Mouse (Mus musculus) CH12.LX (cell line): ENCODE measurements around the gene Dcaf11. TPM values are rescaled to one million over a fixed set of nuclear protein-coding genes. Genes with fewer than 3 reads are reported as not detected.

Experiments
- DNase-seq: peaks from one replicate; pipeline ENCODE4 v3.0.0-alpha.2; 2013; ENCODE audit errors: extremely low read depth
- H3K27ac ChIP-seq: 2 replicates; pipeline ENCODE4 v1.5.1; 2012; ENCODE audit warnings: low read depth, mild to moderate bottlenecking, control low read depth, moderate library complexity; ENCODE audit not compliant: insufficient read depth
- H3K27me3 ChIP-seq: replicated peaks from 2 replicates; pipeline ENCODE3; 2012; ENCODE audit warnings: inconsistent platforms
- H3K36me3 ChIP-seq, 2 experiments: replicated peaks in 1 of 2; 2 replicates each; pipeline versions ENCODE3 to v1.6.1; 2012; ENCODE audit warnings: inconsistent platforms in 1 of 2, low read length in 1 of 2, mild to moderate bottlenecking in 1 of 2, mixed read lengths in 1 of 2, moderate library complexity in 1 of 2; ENCODE audit not compliant: control insufficient read depth in 1 of 2, insufficient read depth in 1 of 2
- H3K4me1 ChIP-seq, 2 experiments: 2 replicates each; pipeline ENCODE4 v1.6.1; 2012; ENCODE audit warnings: inconsistent platforms in 1 of 2, moderate library complexity in 1 of 2; ENCODE audit not compliant: insufficient read depth in 2 of 2, control insufficient read depth in 1 of 2
- H3K4me2 ChIP-seq: 2 replicates; pipeline ENCODE4 v1.6.1; 2012; ENCODE audit warnings: low read depth, mild to moderate bottlenecking, control low read depth; ENCODE audit not compliant: poor library complexity, insufficient read depth, severe bottlenecking
- H3K4me3 ChIP-seq, 3 experiments: fragments of 150-350 bp in 1 of 3; sonication (generic) in 1 of 3; replicated peaks in 1 of 3; 2 replicates each; pipeline versions ENCODE3 to v1.5.1; 2011 to 2012; ENCODE audit warnings: low read depth in 2 of 3, low read length in 2 of 3, mild to moderate bottlenecking in 2 of 3, moderate library complexity in 2 of 3, control low read depth in 1 of 3, improper control_type of control experiment in 1 of 3, inconsistent platforms in 1 of 3, mixed read lengths in 1 of 3; ENCODE audit not compliant: poor library complexity in 1 of 3
- H3K79me2 ChIP-seq: replicated peaks from 2 replicates; pipeline ENCODE4 v1.6.1; 2012; ENCODE audit warnings: mild to moderate bottlenecking, moderate library complexity; ENCODE audit not compliant: control insufficient read depth, poor library complexity, insufficient read depth, severe bottlenecking; ENCODE audit errors: extremely low read depth
- H3K9ac ChIP-seq: 2 replicates; pipeline ENCODE4 v1.6.1; 2012; ENCODE audit warnings: low read depth, mild to moderate bottlenecking, control low read depth, moderate library complexity; ENCODE audit not compliant: insufficient read depth
- H3K9me3 ChIP-seq: replicated peaks from 2 replicates; pipeline ENCODE3; 2012; ENCODE audit warnings: low read length, inconsistent platforms, mixed read lengths
- BHLHE40 ChIP-seq: IDR thresholded peaks from 2 replicates; pipeline ENCODE4 v1.6.1; 2011; ENCODE audit warnings: mild to moderate bottlenecking, low read depth, low read length, improper control_type of control experiment
- CHD1 ChIP-seq: IDR thresholded peaks from 2 replicates; pipeline ENCODE4 v1.6.1; 2012; ENCODE audit warnings: low read depth, low read length, improper control_type of control experiment, inconsistent platforms
- CTCF ChIP-seq, 2 experiments: IDR thresholded peaks in 1 of 2; conservative IDR thresholded peaks in 1 of 2; 2 replicates each; pipeline ENCODE4 v1.5.1; 2011 to 2012; ENCODE audit warnings: low read depth in 2 of 2, low read length in 2 of 2, improper control_type of control experiment in 1 of 2, inconsistent platforms in 1 of 2, mild to moderate bottlenecking in 1 of 2, moderate library complexity in 1 of 2
- E2F4 ChIP-seq: IDR thresholded peaks from 2 replicates; pipeline ENCODE4 v1.6.1; 2011; ENCODE audit warnings: low read depth, low read length, improper control_type of control experiment; ENCODE audit not compliant: insufficient replicate concordance
- ELF1 ChIP-seq: IDR thresholded peaks from 2 replicates; pipeline ENCODE4 v1.6.1; 2014; ENCODE audit warnings: low read depth, mild to moderate bottlenecking, inconsistent platforms, low read length, improper control_type of control experiment
- EP300 ChIP-seq: IDR thresholded peaks from 2 replicates; pipeline ENCODE4 v1.6.1; 2011; ENCODE audit warnings: low read length, improper control_type of control experiment
- GABPA ChIP-seq: IDR thresholded peaks from 2 replicates; pipeline ENCODE4 v1.6.1; 2012; ENCODE audit warnings: low read depth, low read length, improper control_type of control experiment, inconsistent platforms; ENCODE audit not compliant: insufficient replicate concordance
- HCFC1 ChIP-seq: IDR thresholded peaks from 2 replicates; pipeline ENCODE4 v1.6.1; 2012; ENCODE audit warnings: low read depth, mild to moderate bottlenecking, inconsistent platforms, low read length, improper control_type of control experiment
- IRF4 ChIP-seq: IDR thresholded peaks from 2 replicates; pipeline ENCODE4 v1.6.1; 2014; ENCODE audit warnings: low read depth, mild to moderate bottlenecking, inconsistent platforms, low read length, improper control_type of control experiment
- JUN ChIP-seq: IDR thresholded peaks from 2 replicates; pipeline ENCODE4 v1.6.1; 2011; ENCODE audit warnings: low read depth, mild to moderate bottlenecking, low read length, improper control_type of control experiment, moderate library complexity; ENCODE audit not compliant: insufficient read depth
- JUND ChIP-seq: conservative IDR thresholded peaks from 2 replicates; pipeline ENCODE4 v1.6.1; 2011; ENCODE audit warnings: low read depth, low read length, improper control_type of control experiment
- KAT2A ChIP-seq: IDR thresholded peaks from 2 replicates; pipeline ENCODE4 v1.6.1; 2012; ENCODE audit warnings: low read length, improper control_type of control experiment, inconsistent platforms; ENCODE audit not compliant: insufficient replicate concordance
- MAFK ChIP-seq: IDR thresholded peaks from 2 replicates; pipeline ENCODE4 v1.6.1; 2011; ENCODE audit warnings: low read length, improper control_type of control experiment; ENCODE audit not compliant: insufficient replicate concordance
- MAZ ChIP-seq: IDR thresholded peaks from 2 replicates; pipeline ENCODE4 v1.6.1; 2012; ENCODE audit warnings: low read depth, mild to moderate bottlenecking, inconsistent platforms, low read length, improper control_type of control experiment, moderate library complexity
- MEF2A ChIP-seq: IDR thresholded peaks from 2 replicates; pipeline ENCODE4 v1.6.1; 2014; ENCODE audit warnings: low read depth, mild to moderate bottlenecking, inconsistent platforms, low read length, improper control_type of control experiment, borderline replicate concordance
- MXI1 ChIP-seq: IDR thresholded peaks from 2 replicates; pipeline ENCODE4 v1.6.1; 2011; ENCODE audit warnings: mild to moderate bottlenecking, low read depth, low read length, improper control_type of control experiment
- NELFE ChIP-seq: IDR thresholded peaks from 2 replicates; pipeline ENCODE4 v1.6.1; 2011; ENCODE audit warnings: low read depth, low read length, improper control_type of control experiment
- NRF1 ChIP-seq: IDR thresholded peaks from 2 replicates; pipeline ENCODE4 v1.6.1; 2014; ENCODE audit warnings: low read depth, mild to moderate bottlenecking, inconsistent platforms, low read length, improper control_type of control experiment, moderate library complexity
- PAX5 ChIP-seq: IDR thresholded peaks from 2 replicates; pipeline ENCODE4 v1.6.1; 2012; ENCODE audit warnings: low read length, inconsistent platforms, mixed read lengths
- POLR2AphosphoS2 ChIP-seq: IDR thresholded peaks from 2 replicates; pipeline ENCODE4 v1.6.1; 2011; ENCODE audit warnings: low read depth, low read length, improper control_type of control experiment
- RAD21 ChIP-seq: IDR thresholded peaks from 2 replicates; pipeline ENCODE4 v1.6.1; 2011; ENCODE audit warnings: low read depth, mild to moderate bottlenecking, low read length, improper control_type of control experiment, moderate library complexity
- RCOR1 ChIP-seq: conservative IDR thresholded peaks from 2 replicates; pipeline ENCODE4 v1.6.1; 2012; ENCODE audit warnings: low read depth, mild to moderate bottlenecking, inconsistent platforms, low read length, improper control_type of control experiment
- SMC3 ChIP-seq: IDR thresholded peaks from 2 replicates; pipeline ENCODE4 v1.6.1; 2011; ENCODE audit warnings: low read depth, low read length, improper control_type of control experiment
- TBP ChIP-seq: conservative IDR thresholded peaks from 2 replicates; pipeline ENCODE4 v1.6.1; 2011; ENCODE audit warnings: low read depth, low read length, improper control_type of control experiment
- TCF12 ChIP-seq: IDR thresholded peaks from 2 replicates; pipeline ENCODE4 v1.6.1; 2014; ENCODE audit warnings: low read depth, mild to moderate bottlenecking, inconsistent platforms, low read length, improper control_type of control experiment
- UBTF ChIP-seq: IDR thresholded peaks from 2 replicates; pipeline ENCODE4 v1.6.1; 2012; ENCODE audit warnings: low read depth, mild to moderate bottlenecking, inconsistent platforms, low read length, improper control_type of control experiment, moderate library complexity
- USF1 ChIP-seq: IDR thresholded peaks from 2 replicates; pipeline ENCODE4 v1.6.1; 2014; ENCODE audit warnings: low read depth, mild to moderate bottlenecking, inconsistent platforms, low read length, improper control_type of control experiment
- USF2 ChIP-seq: conservative IDR thresholded peaks from 2 replicates; pipeline ENCODE4 v1.6.1; 2011; ENCODE audit warnings: low read depth, low read length, improper control_type of control experiment
- ZC3H11A ChIP-seq: IDR thresholded peaks from 2 replicates; pipeline ENCODE4 v1.6.1; 2012; ENCODE audit warnings: low read depth, mild to moderate bottlenecking, inconsistent platforms, low read length, improper control_type of control experiment
- ZMIZ1 ChIP-seq: IDR thresholded peaks from 2 replicates; pipeline ENCODE4 v1.6.1; 2012; ENCODE audit warnings: low read depth, mild to moderate bottlenecking, inconsistent platforms, low read length, improper control_type of control experiment
- ZNF384 ChIP-seq: IDR thresholded peaks from 2 replicates; pipeline ENCODE4 v1.6.1; 2012; ENCODE audit warnings: low read depth, low read length, improper control_type of control experiment, inconsistent platforms
- dilution Hi-C: fragments of 300-500 bp; cut with MboI; formaldehyde crosslinking; loops from 2 replicates; pipeline ENCODE4 v1.14.3; 2020; ENCODE audit warnings: low sequenced_read_pairs; ENCODE audit not compliant: extremely low pct_unique_long_range_greater_than_20kb, extremely low pct_ligation_motif_present
- in situ Hi-C: fragments of 300-500 bp; cut with MboI; formaldehyde crosslinking; loops from 3 replicates; pipeline ENCODE4 v1.14.3; 2019; ENCODE audit warnings: low sequenced_read_pairs, low pct_ligation_motif_present, low pct_unique_long_range_greater_than_20kb, mixed read lengths
- polyA plus RNA-seq: library from polyadenylated mRNA; unstranded; fragments of >175 nt; gene quantifications from 2 replicates; pipeline ENCODE4 v1.2.1, GENCODE M21; 2012; ENCODE audit warnings: low read depth; ENCODE audit not compliant: insufficient read length
- total RNA-seq, 2 experiments: library from RNA; depleted of rRNA; stranded (reverse); fragments of 300-350 nt in 1 of 2; fragments of >200 nt in 1 of 2; gene quantifications; 2 replicates each; pipeline ENCODE4 v1.2.3; 2012 to 2014

The Dcaf11 gene
- total and polyA plus RNA-seq, 3 experiments, result 29.3 to 39.1 (median 32.6) TPM

DNA sequence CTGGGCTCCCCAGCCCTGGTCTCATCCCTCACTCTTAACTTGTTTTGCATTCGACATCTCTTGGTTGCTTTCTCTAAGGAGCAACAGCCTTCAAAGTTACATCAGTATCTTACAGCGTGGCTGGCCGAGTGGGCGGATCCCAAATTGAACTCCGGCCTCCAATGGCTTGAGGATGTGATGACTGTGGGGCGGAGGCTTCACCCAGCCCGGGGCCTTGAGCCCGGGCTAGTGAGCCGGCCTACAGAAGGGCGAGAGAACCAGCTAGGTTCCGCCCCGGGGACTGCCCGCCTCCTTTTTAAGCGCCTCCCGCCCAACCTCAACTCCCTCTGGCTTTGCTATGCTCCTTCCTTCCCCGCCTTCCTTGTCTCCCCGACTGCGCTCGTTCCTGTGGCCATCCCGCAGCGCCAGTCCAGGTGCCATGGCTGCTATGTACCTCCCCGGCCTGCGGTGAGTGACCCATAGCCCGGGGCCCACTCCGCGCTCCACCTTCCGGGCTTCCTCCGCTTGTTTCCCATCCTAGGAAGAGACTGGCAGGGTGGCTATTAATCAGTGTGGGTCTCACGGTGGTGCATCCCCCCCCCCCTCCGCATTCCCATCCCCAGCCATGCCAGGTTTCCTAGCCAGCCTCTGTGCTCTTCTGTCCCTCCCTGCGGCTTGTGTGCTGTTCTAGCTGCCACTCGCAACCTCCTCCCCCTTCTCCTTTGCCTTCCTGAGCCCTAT, 19.6 kb upstream of the Dcaf11 start, which contains the start of gene Pck2 (continued):
- no peak for TF ChIP-seq ZC3H11A
- peak; percentile 59; the same call in 1 of the 2 replicates for TF ChIP-seq HCFC1
- TF ChIP-seq RCOR1, result 0 out of 2 replicates have a peak, but pooled peaks have one; percentile 38
- TF ChIP-seq USF1, result no peak
- TF ChIP-seq MEF2A, result no peak; the same call in none of the 2 replicates
- TF ChIP-seq POLR2AphosphoS2, result peak; percentile 32; the same call in 1 of the 2 replicates
- TF ChIP-seq EP300, result no peak
- no peak for TF ChIP-seq GABPA
- no peak; the same call in 1 of the 2 replicates for TF ChIP-seq ELF1
- TF ChIP-seq ZMIZ1, result peak; percentile 81
- TF ChIP-seq TCF12, result peak; percentile 62
- TF ChIP-seq TBP, result peak; percentile 91
- no peak for TF ChIP-seq USF2
- no peak for TF ChIP-seq MAFK
- TF ChIP-seq PAX5, result no peak
- TF ChIP-seq NRF1, result peak; percentile 43; the same call in 1 of the 2 replicates
- no peak for TF ChIP-seq RAD21
- no peak for TF ChIP-seq UBTF
- TF ChIP-seq E2F4, result 0 out of 2 replicates have a peak, but pooled peaks have one; percentile 46
- TF ChIP-seq ZNF384, result no peak

DNA sequence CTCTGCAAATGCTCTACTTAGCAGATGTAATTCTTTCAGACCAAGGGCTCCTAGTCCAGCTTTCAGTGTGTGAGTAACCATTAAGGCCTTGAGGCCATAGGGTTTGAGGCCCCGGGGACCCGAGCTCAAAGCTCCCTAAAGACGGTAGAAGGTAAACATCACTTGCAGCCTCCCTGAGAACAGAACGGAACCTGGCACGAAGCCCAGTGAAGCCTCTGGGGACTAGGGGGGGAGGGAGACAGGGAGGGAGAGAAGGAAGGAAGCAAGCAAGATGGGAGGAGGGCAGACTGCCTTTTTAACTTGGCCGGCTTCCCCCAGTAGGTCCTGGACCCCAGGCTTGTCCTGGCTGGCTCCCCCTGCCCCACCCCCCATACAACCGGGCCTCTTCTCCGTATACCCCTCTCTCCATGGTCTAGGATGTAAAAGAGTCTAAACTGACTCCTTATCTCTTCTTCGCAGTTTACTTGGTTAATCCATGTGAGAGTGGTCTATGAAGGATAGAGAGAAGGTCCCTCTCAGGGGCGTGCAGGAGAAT, 19.0 kb upstream of the Dcaf11 start:
- peak overlapping the region; percentile 97 for H3K9ac ChIP-seq
- dilution Hi-C loops, result no loop called here
- peak overlapping the region; percentile 92; the same call in 1 of the 2 replicates for H3K4me2 ChIP-seq
- no peaks in the 10 kb centered on the region for H3K9me3 ChIP-seq
- H3K36me3 ChIP-seq, result peaks cover 40 to 46% of the 10 kb centered on the region in 2 experiments
- peak; percentile 81 for DNase-seq
- peaks cover 22% of the 10 kb centered on the region for H3K79me2 ChIP-seq
- no peaks in the 10 kb centered on the region for H3K27me3 ChIP-seq
- in situ Hi-C loops, result no loop called here
- H3K4me3 ChIP-seq, result peak overlapping the region; percentile 83 to 93 (median 87)
- H3K4me1 ChIP-seq, result peaks cover 15 to 50% of the 10 kb centered on the region in 2 experiments
- peak overlapping the region; percentile 77 for H3K27ac ChIP-seq
- no peak for TF ChIP-seq ZC3H11A
- TF ChIP-seq JUND, result no peak
- no peak for TF ChIP-seq E2F4
- TF ChIP-seq TBP, result no peak
- no peak for TF ChIP-seq GABPA
- no peak for TF ChIP-seq SMC3
- TF ChIP-seq MEF2A, result no peak
- no peak for TF ChIP-seq ZMIZ1
- no peak for TF ChIP-seq CHD1
- 0 out of 2 replicates have a peak, but pooled peaks have one; percentile 29 for TF ChIP-seq UBTF
- TF ChIP-seq KAT2A, result no peak
- TF ChIP-seq PAX5, result no peak
- peak; percentile 73; the same call in 1 of the 2 replicates for TF ChIP-seq MAZ
- TF ChIP-seq MAFK, result no peak
- no peak for TF ChIP-seq NELFE
- no peak for TF ChIP-seq RAD21
- TF ChIP-seq ELF1, result no peak
- no peak for TF ChIP-seq CTCF (conservative IDR thresholded peaks at IDR 0.05 in 1 of 2, IDR thresholded peaks at IDR 0.05 in 1 of 2; ENCODE audit: low read depth in 2 of 2, low read length in 2 of 2)
- no peak for TF ChIP-seq JUN
- TF ChIP-seq NRF1, result no peak
- TF ChIP-seq POLR2AphosphoS2, result no peak
- no peak for TF ChIP-seq TCF12
- no peak for TF ChIP-seq ZNF384
- TF ChIP-seq MXI1, result no peak; the same call in 1 of the 2 replicates
- peak; percentile 33; the same call in 1 of the 2 replicates for TF ChIP-seq IRF4
- no peak for TF ChIP-seq USF1
- peak; percentile 39; the same call in 1 of the 2 replicates for TF ChIP-seq BHLHE40
